Mouse (Mus musculus) MEL (cell line): ENCODE measurements around the gene Polr2l. TPM values are rescaled to one million over a fixed set of nuclear protein-coding genes. Genes with fewer than 3 reads are reported as not detected.

Source experiments
- DNase-seq: peaks from one replicate; pipeline ENCODE4 v3.0.0; 2011; ENCODE audit warnings: low read depth, low spot score
- H3K27ac ChIP-seq: 2 replicates; pipeline ENCODE4 v1.5.1; 2012; ENCODE audit warnings: low read depth, mild to moderate bottlenecking, control low read depth, low read length, moderate library complexity; ENCODE audit not compliant: control insufficient read depth
- H3K27me3 ChIP-seq, 2 experiments: fragments of 150-350 bp in 1 of 2; sonication (generic) in 1 of 2; 2 replicates each; pipeline ENCODE4 v1.6.1; 2012; ENCODE audit warnings: low read length in 2 of 2, mild to moderate bottlenecking in 2 of 2, improper control_type of control experiment in 1 of 2, moderate library complexity in 1 of 2; ENCODE audit not compliant: insufficient read depth in 2 of 2, control insufficient read depth in 1 of 2
- H3K36me3 ChIP-seq, 2 experiments: 2 replicates each; pipeline ENCODE4 v1.6.1; 2012 to 2014; ENCODE audit warnings: low read length in 2 of 2, improper control_type of control experiment in 1 of 2, inconsistent platforms in 1 of 2, mild to moderate bottlenecking in 1 of 2; ENCODE audit not compliant: insufficient read depth in 2 of 2, control insufficient read depth in 1 of 2
- H3K4me1 ChIP-seq, 2 experiments: fragments of 150-350 bp in 1 of 2; sonication (generic) in 1 of 2; 2 replicates each; pipeline ENCODE4 v1.6.1; 2012; ENCODE audit warnings: low read length in 2 of 2, improper control_type of control experiment in 1 of 2, mild to moderate bottlenecking in 1 of 2; ENCODE audit not compliant: insufficient read depth in 2 of 2, control insufficient read depth in 1 of 2
- H3K4me3 ChIP-seq, 2 experiments: fragments of 150-350 bp in 1 of 2; sonication (generic) in 1 of 2; 2 replicates each; pipeline ENCODE4 v1.5.1; 2012; ENCODE audit warnings: low read depth in 2 of 2, low read length in 2 of 2, mild to moderate bottlenecking in 2 of 2, moderate library complexity in 2 of 2, control low read depth in 1 of 2, improper control_type of control experiment in 1 of 2; ENCODE audit not compliant: control insufficient read depth in 1 of 2, insufficient read depth in 1 of 2
- H3K79me2 ChIP-seq: 2 replicates; pipeline ENCODE4 v1.6.1; 2012; ENCODE audit warnings: mild to moderate bottlenecking, low read length, moderate library complexity; ENCODE audit not compliant: control insufficient read depth, poor library complexity, insufficient read depth
- H3K9ac ChIP-seq: 2 replicates; pipeline ENCODE4 v1.6.1; 2012; ENCODE audit warnings: low read depth, mild to moderate bottlenecking, control low read depth, low read length, moderate library complexity; ENCODE audit not compliant: control insufficient read depth, poor library complexity, severe bottlenecking
- H3K9me3 ChIP-seq: fragments of 150-350 bp; sonication (generic); replicated peaks from 2 replicates; pipeline ENCODE4 v1.6.1; 2012; ENCODE audit warnings: mild to moderate bottlenecking, low read length, improper control_type of control experiment, moderate library complexity; ENCODE audit not compliant: insufficient read depth
- JUND ChIP-seq: IDR thresholded peaks from 2 replicates; pipeline ENCODE4 v1.6.1; 2011; ENCODE audit warnings: low read depth, mild to moderate bottlenecking, improper control_type of control experiment, low read length
- ZNF384 ChIP-seq: IDR thresholded peaks from 2 replicates; pipeline ENCODE4 v1.6.1; 2012; ENCODE audit warnings: low read depth, mild to moderate bottlenecking, inconsistent platforms, low read length, improper control_type of control experiment
- polyA plus RNA-seq, 2 experiments: library from polyadenylated mRNA; stranded (reverse) in 1 of 2; unstranded in 1 of 2; fragments of >175 nt in 1 of 2; fragments of >200 nt in 1 of 2; gene quantifications; 2 replicates each; pipeline versions ENCODE4 v1.2.1 to v1.2.4; 2012; ENCODE audit warnings: low replicate concordance in 2 of 2, low read depth in 1 of 2; ENCODE audit not compliant: insufficient read length in 2 of 2, insufficient read depth in 1 of 2, missing spikeins in 1 of 2
- total RNA-seq: library from RNA; depleted of rRNA; stranded (reverse); fragments of 300-350 nt; gene quantifications from 2 replicates; pipeline ENCODE4 v1.2.3, GENCODE M21; 2012; rRNA removed

Polr2l gene
- total and polyA plus RNA-seq, 3 experiments, result 82.4 to 114 TPM; not detected in 1

DNA sequence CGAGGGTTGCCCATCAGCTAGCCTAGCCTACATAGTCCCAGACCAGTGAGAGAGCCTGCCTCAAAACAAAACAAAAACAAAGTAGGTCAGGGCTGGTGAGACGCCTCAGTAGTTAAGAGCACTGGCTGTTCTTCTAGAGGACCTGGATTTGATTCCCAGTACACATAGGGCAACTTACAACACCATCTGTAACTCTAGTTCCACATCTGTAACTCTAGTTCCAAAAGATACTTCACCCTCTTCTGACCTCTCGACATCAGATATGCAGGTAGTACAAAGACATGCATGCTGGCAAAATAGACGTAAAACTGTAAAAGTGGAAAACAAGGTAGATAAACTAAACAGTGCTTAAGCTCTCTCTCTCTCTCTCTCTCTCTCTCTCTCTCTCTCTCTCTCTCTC is 51.1 kb downstream of the Polr2l start:
- no peak overlapping the region for H3K4me3 ChIP-seq
- no peak for DNase-seq
- no peaks in the 10 kb centered on the region for H3K9me3 ChIP-seq
- H3K4me1 ChIP-seq, result peaks cover under 1 to 4% of the 10 kb centered on the region in 2 experiments; a peak in 3 of 4 replicates
- no peaks in the 10 kb centered on the region; a peak in 1 of 4 replicates for H3K27me3 ChIP-seq
- no peaks in the 10 kb centered on the region for H3K79me2 ChIP-seq
- H3K9ac ChIP-seq, result no peak overlapping the region
- H3K27ac ChIP-seq, result no peak overlapping the region
- TF ChIP-seq JUND (0 out of 2 replicates have a peak, but pooled peaks have one; percentile 71), ZNF384 (no peak)
- peaks cover 0 to 1% of the 10 kb centered on the region in 2 experiments; a peak in 1 of 4 replicates for H3K36me3 ChIP-seq

Other genes with a start within 250 kb of the Polr2l start
- 65.0 and 66.1 TPM in 2 replicates for gene Phrf1, start 246.3 kb downstream of the Polr2l start, total RNA-seq
- gene Phrf1, start 246.3 kb downstream of the Polr2l start, polyA plus RNA-seq, result 1,000 to 10,000 TPM in 1 of 2 experiments, 10 to 100 TPM in 1; 91.2 to 1,029 TPM
- 0.52 and 1.9 TPM in 2 replicates for gene Irf7, start 208.7 kb downstream of the Polr2l start, total RNA-seq
- 1 to 10 TPM in 1 of 2 experiments, not detected in 1; 2.0 TPM for gene Irf7, start 208.7 kb downstream of the Polr2l start, polyA plus RNA-seq
- not detected in 2 replicates for gene Cdhr5, start 198.3 kb downstream of the Polr2l start, total RNA-seq
- not detected for gene Cdhr5, start 198.3 kb downstream of the Polr2l start, polyA plus RNA-seq
- not detected in 2 replicates for gene Sct, start 196.0 kb downstream of the Polr2l start, total RNA-seq
- not detected for gene Sct, start 196.0 kb downstream of the Polr2l start, polyA plus RNA-seq
- gene Drd4, start 183.1 kb downstream of the Polr2l start, total RNA-seq, result not detected in 2 replicates
- not detected for gene Drd4, start 183.1 kb downstream of the Polr2l start, polyA plus RNA-seq
- gene Deaf1, start 147.4 kb downstream of the Polr2l start, total RNA-seq, result 9.8 and 13.2 TPM in 2 replicates
- gene Deaf1, start 147.4 kb downstream of the Polr2l start, polyA plus RNA-seq, result 10 to 100 TPM in 1 of 2 experiments, not detected in 1; 91.1 TPM
- 12.2 and 12.3 TPM in 2 replicates for gene Tmem80, start 147.4 kb downstream of the Polr2l start, total RNA-seq
- gene Tmem80, start 147.4 kb downstream of the Polr2l start, polyA plus RNA-seq, result 10 to 100 TPM in 1 of 2 experiments, not detected in 1; 27.7 TPM
- 0.46 TPM in 1 of 2 replicates, not detected in the other for gene Eps8l2, start 136.3 kb downstream of the Polr2l start, total RNA-seq
- gene Eps8l2, start 136.3 kb downstream of the Polr2l start, polyA plus RNA-seq, result under 1 TPM in 1 of 2 experiments, not detected in 1; 0.10 TPM
- gene Taldo1, start 82.9 kb downstream of the Polr2l start, total RNA-seq, result 415 and 498 TPM in 2 replicates
- gene Taldo1, start 82.9 kb downstream of the Polr2l start, polyA plus RNA-seq, result 100 to 1,000 TPM in 1 of 2 experiments, not detected in 1; 298 TPM
- gene Gatd1, start 61.0 kb downstream of the Polr2l start, total RNA-seq, result 21.0 and 21.6 TPM in 2 replicates
- 10 to 100 TPM in 1 of 2 experiments, not detected in 1; 35.9 TPM for gene Gatd1, start 61.0 kb downstream of the Polr2l start, polyA plus RNA-seq
- not detected in 2 replicates for gene Cend1, start 45.6 kb downstream of the Polr2l start, total RNA-seq
- gene Cend1, start 45.6 kb downstream of the Polr2l start, polyA plus RNA-seq, result not detected
- 17.7 and 23.8 TPM in 2 replicates for gene Slc25a22, start 37.2 kb downstream of the Polr2l start, total RNA-seq
- gene Slc25a22, start 37.2 kb downstream of the Polr2l start, polyA plus RNA-seq, result 10 to 100 TPM in 1 of 2 experiments, not detected in 1; 46.0 TPM
- gene Pidd1, start 31.1 kb downstream of the Polr2l start, total RNA-seq, result 5.0 and 6.4 TPM in 2 replicates
- gene Pidd1, start 31.1 kb downstream of the Polr2l start, polyA plus RNA-seq, result 10 to 100 TPM in 1 of 2 experiments, not detected in 1; 27.2 TPM
- gene Rplp2, start 27.8 kb downstream of the Polr2l start, total RNA-seq, result 3,188 and 3,690 TPM in 2 replicates
- gene Rplp2, start 27.8 kb downstream of the Polr2l start, polyA plus RNA-seq, result 1,000 to 10,000 TPM in 1 of 2 experiments, not detected in 1; 3,503 TPM
- 8.3 and 9.9 TPM in 2 replicates for gene Pnpla2, start 19.9 kb downstream of the Polr2l start, total RNA-seq
- 10 to 100 TPM in 1 of 2 experiments, not detected in 1; 38.6 TPM for gene Pnpla2, start 19.9 kb downstream of the Polr2l start, polyA plus RNA-seq
- gene Cracr2b, start 14.0 kb downstream of the Polr2l start, total RNA-seq, result 0.59 and 0.73 TPM in 2 replicates
- 1 to 10 TPM in 1 of 2 experiments, not detected in 1; 6.9 TPM for gene Cracr2b, start 14.0 kb downstream of the Polr2l start, polyA plus RNA-seq
- gene Cd151, start 7.7 kb downstream of the Polr2l start, total RNA-seq, result 38.9 and 40.6 TPM in 2 replicates
- gene Cd151, start 7.7 kb downstream of the Polr2l start, polyA plus RNA-seq, result 10 to 100 TPM in 1 of 2 experiments, not detected in 1; 86.6 TPM
- 82.5 and 110 TPM in 2 replicates for gene Tspan4, start 108 bp upstream of the Polr2l start, total RNA-seq
- 10 to 100 TPM in 1 of 2 experiments, not detected in 1; 97.9 TPM for gene Tspan4, start 108 bp upstream of the Polr2l start, polyA plus RNA-seq
- gene Chid1, start 64.7 kb upstream of the Polr2l start, total RNA-seq, result 36.1 and 36.3 TPM in 2 replicates
- gene Chid1, start 64.7 kb upstream of the Polr2l start, polyA plus RNA-seq, result 10 to 100 TPM in 1 of 2 experiments, not detected in 1; 46.7 TPM
- gene Ap2a2, start 87.0 kb upstream of the Polr2l start, total RNA-seq, result 59.5 and 60.6 TPM in 2 replicates
- 10 to 100 TPM; 34.7 to 67.9 TPM for gene Ap2a2, start 87.0 kb upstream of the Polr2l start, polyA plus RNA-seq
- gene Muc6, start 180.2 kb upstream of the Polr2l start, total RNA-seq, result 0.04 TPM in 1 of 2 replicates, not detected in the other
- under 1 TPM in 1 of 2 experiments, not detected in 1; 0.19 TPM for gene Muc6, start 180.2 kb upstream of the Polr2l start, polyA plus RNA-seq
- not detected in 2 replicates for gene Muc2, start 215.2 kb upstream of the Polr2l start, total RNA-seq
- under 1 TPM in 1 of 2 experiments, not detected in 1; 0.04 TPM for gene Muc2, start 215.2 kb upstream of the Polr2l start, polyA plus RNA-seq